Mouse (Mus musculus): ENCODE data around the gene Evc. TPM values are rescaled to one million over a fixed set of nuclear protein-coding genes. Genes with fewer than 3 reads are reported as not detected.

The Evc gene
- 28.8 and 31.5 TPM in 2 replicates for polyA plus RNA-seq (2016; fragmentation: Nextera tagmentation; extraction: Ambion mirVana)

GRCm38 (mm10) chr5:37336485-37337105 is at the start of gene Evc:
Evc (minus strand) TSS chr5:37336894.
- no peaks in the 10 kb centered on the region for H3K9me3 ChIP-seq
- peaks cover 8% of the 10 kb centered on the region for H3K27me3 ChIP-seq (ENCODE audit: poor library complexity, severe bottlenecking)
- peak; percentile 85 for DNase-seq (ENCODE audit: extremely low spot score, low spot score)
- peaks cover 30% of the 10 kb centered on the region for H3K36me3 ChIP-seq (replicated peaks)
- H3K4me3 ChIP-seq: peak within 1 kb of the TSS; percentile 78
- peak within 1 kb of the TSS; percentile 92 for H3K27ac ChIP-seq
- WGBS: under 1% methylated on average over 48 of the region's 48 CpGs
- H3K4me1 ChIP-seq: peaks cover 66% of the 10 kb centered on the region

GRCm38 (mm10) chr5:37383570-37383969 is 46.9 kb upstream of the Evc start:
- Histone ChIP-seq H3K9me3 (no peaks in the 10 kb centered on the region), H3K27me3 (ENCODE audit: poor library complexity, severe bottlenecking) (no peaks in the 10 kb centered on the region), H3K36me3 (replicated peaks) (peaks cover 98% of the 10 kb centered on the region), H3K4me1 (no peaks in the 10 kb centered on the region), H3K27ac (no peak overlapping the region), H3K4me3 (no peak overlapping the region)
- WGBS: 88% methylated on average over 3 of the region's 3 CpGs
- DNase-seq (ENCODE audit: extremely low spot score, low spot score): no peak

DNA sequence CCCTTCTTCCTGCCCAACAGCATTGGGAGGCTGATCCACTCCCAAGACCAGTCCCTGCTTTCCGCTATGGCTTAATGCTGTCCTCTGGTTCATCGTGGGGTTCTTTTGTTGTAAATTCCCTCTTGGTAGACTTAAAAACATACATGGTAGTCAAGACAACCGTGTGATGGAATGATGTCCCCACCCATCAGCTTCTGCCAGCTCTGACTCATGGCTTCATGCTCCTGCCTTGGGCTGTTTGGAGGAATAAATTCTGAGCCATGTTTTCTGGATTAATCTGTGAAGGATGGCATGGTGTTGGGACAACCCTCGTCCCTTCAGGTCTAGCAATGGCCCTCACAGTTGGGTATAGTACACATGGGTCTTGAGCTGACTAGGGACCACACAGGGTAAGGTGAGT is 43.9 kb upstream of the Evc start:
- no peak overlapping the region for H3K27ac ChIP-seq
- WGBS: 91% methylated on average over 4 of the region's 4 CpGs
- peaks cover 88% of the 10 kb centered on the region for H3K36me3 ChIP-seq (replicated peaks)

GRCm38 (mm10) chr5:37377376-37377775 is 40.7 kb upstream of the Evc start:
- H3K4me3 ChIP-seq: no peak overlapping the region
- H3K36me3 ChIP-seq (replicated peaks): peaks cover 88% of the 10 kb centered on the region

More for the DNA sequence above, 43.9 kb upstream of the Evc start:
- no peak overlapping the region for H3K4me3 ChIP-seq
- DNase-seq (ENCODE audit: extremely low spot score, low spot score): no peak
- H3K27me3 ChIP-seq (ENCODE audit: poor library complexity, severe bottlenecking): no peaks in the 10 kb centered on the region
- H3K4me1 ChIP-seq: no peaks in the 10 kb centered on the region
- no peaks in the 10 kb centered on the region for H3K9me3 ChIP-seq

DNA sequence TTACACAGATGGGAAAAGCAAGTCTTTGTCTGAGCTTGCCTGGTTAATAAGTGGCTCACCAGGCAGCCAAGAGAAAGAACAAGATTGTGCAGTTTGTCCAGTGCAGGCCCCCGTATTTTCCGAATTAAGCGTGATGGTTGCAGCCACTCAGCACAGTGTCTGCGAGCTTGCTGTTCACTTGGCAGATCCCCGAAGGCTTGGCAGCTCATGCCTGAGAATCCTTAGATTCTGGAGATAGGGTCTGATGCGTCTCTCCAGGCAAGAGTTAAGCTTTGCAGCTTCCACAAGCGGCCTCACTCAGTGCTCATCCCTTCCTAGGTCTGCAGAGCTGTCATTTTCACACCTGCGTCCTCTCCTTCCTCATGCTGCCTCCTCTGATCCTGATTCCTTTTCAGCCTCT is 32.1 kb upstream of the Evc start:
- 92% methylated on average over 8 of the region's 8 CpGs for WGBS
- no peaks in the 10 kb centered on the region for H3K9me3 ChIP-seq
- DNase-seq (ENCODE audit: extremely low spot score, low spot score): no peak
- no peaks in the 10 kb centered on the region for H3K4me1 ChIP-seq
- H3K27me3 ChIP-seq (ENCODE audit: poor library complexity, severe bottlenecking): no peaks in the 10 kb centered on the region
- H3K4me3 ChIP-seq: no peak overlapping the region
- peaks cover 88% of the 10 kb centered on the region for H3K36me3 ChIP-seq (replicated peaks)
- H3K27ac ChIP-seq: no peak overlapping the region

More at GRCm38 (mm10) chr5:37377376-37377775, 40.7 kb upstream of the Evc start:
- Histone ChIP-seq H3K4me1 (no peaks in the 10 kb centered on the region), H3K27ac (no peak overlapping the region), H3K27me3 (ENCODE audit: poor library complexity, severe bottlenecking) (no peaks in the 10 kb centered on the region), H3K9me3 (no peaks in the 10 kb centered on the region)
- DNase-seq (ENCODE audit: extremely low spot score, low spot score): no peak
- 90% methylated on average over 7 of the region's 7 CpGs for WGBS

GRCm38 (mm10) chr5:37365751-37366150 is 29.1 kb upstream of the Evc start:
- Histone ChIP-seq H3K36me3 (replicated peaks) (peaks cover 72% of the 10 kb centered on the region), H3K27me3 (ENCODE audit: poor library complexity, severe bottlenecking) (no peaks in the 10 kb centered on the region), H3K27ac (no peak overlapping the region), H3K4me3 (no peak overlapping the region), H3K9me3 (no peaks in the 10 kb centered on the region), H3K4me1 (no peaks in the 10 kb centered on the region)
- no peak for DNase-seq (ENCODE audit: extremely low spot score, low spot score)

DNA sequence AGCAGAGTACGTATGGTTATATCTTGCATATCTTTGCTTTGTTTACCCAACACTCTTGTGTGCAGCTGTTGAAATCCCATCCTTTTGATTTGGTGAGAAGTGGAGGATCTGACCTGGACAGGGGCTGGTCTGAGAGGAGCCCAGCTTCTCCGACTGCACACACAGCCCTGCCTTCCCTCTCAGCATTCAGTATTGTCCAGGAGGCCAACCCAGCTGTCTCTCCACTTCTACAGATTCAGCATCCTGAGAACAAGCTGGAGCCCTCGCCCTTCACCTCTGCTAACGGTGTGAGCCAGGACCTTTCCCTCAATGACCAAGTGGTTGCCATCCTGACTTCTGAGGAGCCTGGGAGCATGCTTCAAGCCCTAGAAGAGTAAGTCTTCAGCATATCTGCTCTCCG is 26.6 kb upstream of the Evc start:
- no peaks in the 10 kb centered on the region for H3K9me3 ChIP-seq
- DNase-seq (ENCODE audit: extremely low spot score, low spot score): no peak
- no peaks in the 10 kb centered on the region for H3K27me3 ChIP-seq (ENCODE audit: poor library complexity, severe bottlenecking)
- H3K4me3 ChIP-seq: no peak overlapping the region
- no peak overlapping the region for H3K27ac ChIP-seq
- H3K4me1 ChIP-seq: no peaks in the 10 kb centered on the region
- 90% methylated on average over 5 of the region's 5 CpGs for WGBS
- H3K36me3 ChIP-seq (replicated peaks): peaks cover 78% of the 10 kb centered on the region

DNA sequence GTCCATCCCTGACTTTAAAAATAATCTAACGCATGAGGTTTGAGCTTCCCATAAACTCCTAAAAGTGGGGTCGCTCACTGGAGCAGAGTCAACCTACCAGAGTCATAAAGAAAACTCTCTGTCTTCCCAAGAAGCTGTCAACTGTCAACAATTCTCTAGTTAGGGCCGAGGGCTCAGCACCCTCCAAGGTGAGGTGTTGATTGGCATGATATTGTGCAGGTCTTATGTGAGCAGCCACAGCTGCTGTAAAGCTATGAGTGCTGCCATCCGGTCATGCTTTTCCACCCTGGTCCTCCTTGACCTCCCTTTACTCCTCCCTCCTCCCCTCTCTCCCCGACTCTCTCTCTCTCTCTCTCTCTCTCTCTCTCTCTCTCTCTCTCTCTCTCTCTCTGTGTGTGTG is 25.9 kb upstream of the Evc start:
- Histone ChIP-seq H3K9me3 (no peaks in the 10 kb centered on the region), H3K27me3 (ENCODE audit: poor library complexity, severe bottlenecking) (no peaks in the 10 kb centered on the region), H3K4me1 (no peaks in the 10 kb centered on the region), H3K27ac (no peak overlapping the region), H3K36me3 (replicated peaks) (peaks cover 80% of the 10 kb centered on the region), H3K4me3 (no peak overlapping the region)
- 81% methylated on average over 5 of the region's 5 CpGs for WGBS
- no peak for DNase-seq (ENCODE audit: extremely low spot score, low spot score)

DNA sequence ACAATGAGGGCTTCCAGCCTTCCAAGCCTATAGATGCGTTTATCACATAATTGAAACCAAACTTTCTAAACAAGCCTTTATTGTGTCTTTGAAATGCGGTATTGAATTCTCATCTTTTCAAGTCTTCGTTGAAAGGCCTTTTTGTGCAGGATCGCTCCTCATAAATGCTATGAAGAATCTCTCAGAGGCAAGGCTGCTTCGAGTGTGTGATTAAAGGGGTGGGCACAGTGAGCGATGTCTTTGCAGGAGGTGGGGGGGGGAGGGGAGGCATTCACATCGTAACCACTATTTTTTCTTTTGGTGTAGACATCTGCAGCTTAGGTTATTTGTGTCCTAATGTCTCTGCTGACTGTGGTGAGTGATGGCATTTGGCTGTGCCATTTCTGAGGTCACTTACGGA is 19.3 kb upstream of the Evc start:
- 61% methylated on average over 8 of the region's 8 CpGs for WGBS

GRCm38 (mm10) chr5:37354385-37354784 is 17.7 kb upstream of the Evc start:
- H3K36me3 ChIP-seq (replicated peaks): peaks cover 66% of the 10 kb centered on the region
- WGBS: 79% methylated on average over 4 of the region's 4 CpGs

More for the DNA sequence above, 19.3 kb upstream of the Evc start:
- Histone ChIP-seq H3K27me3 (ENCODE audit: poor library complexity, severe bottlenecking) (no peaks in the 10 kb centered on the region), H3K9me3 (no peaks in the 10 kb centered on the region), H3K36me3 (replicated peaks) (peaks cover 68% of the 10 kb centered on the region), H3K27ac (no peak overlapping the region), H3K4me1 (peaks cover 12% of the 10 kb centered on the region), H3K4me3 (no peak overlapping the region)
- DNase-seq (ENCODE audit: extremely low spot score, low spot score): no peak

GRCm38 (mm10) chr5:37351791-37352190 is 15.1 kb upstream of the Evc start:
- Histone ChIP-seq H3K4me1 (peaks cover 12% of the 10 kb centered on the region), H3K9me3 (no peaks in the 10 kb centered on the region), H3K27me3 (ENCODE audit: poor library complexity, severe bottlenecking) (no peaks in the 10 kb centered on the region), H3K36me3 (replicated peaks) (peaks cover 64% of the 10 kb centered on the region), H3K27ac (no peak overlapping the region), H3K4me3 (no peak overlapping the region)
- DNase-seq (ENCODE audit: extremely low spot score, low spot score): no peak
- 94% methylated on average over 2 of the region's 2 CpGs for WGBS

More at GRCm38 (mm10) chr5:37354385-37354784, 17.7 kb upstream of the Evc start:
- H3K4me3 ChIP-seq: no peak overlapping the region
- DNase-seq (ENCODE audit: extremely low spot score, low spot score): peak; percentile 27
- H3K27ac ChIP-seq: no peak overlapping the region
- no peaks in the 10 kb centered on the region for H3K9me3 ChIP-seq
- no peaks in the 10 kb centered on the region for H3K27me3 ChIP-seq (ENCODE audit: poor library complexity, severe bottlenecking)
- peaks cover 12% of the 10 kb centered on the region for H3K4me1 ChIP-seq

- Histone ChIP-seq H3K4me1 (peaks cover 18% of the 10 kb centered on the region), H3K4me3 (no peak overlapping the region), H3K27me3 (ENCODE audit: poor library complexity, severe bottlenecking) (no peaks in the 10 kb centered on the region), H3K36me3 (replicated peaks) (peaks cover 56% of the 10 kb centered on the region), H3K27ac (no peak overlapping the region), H3K9me3 (no peaks in the 10 kb centered on the region)
- 88% methylated on average over 2 of the region's 2 CpGs for WGBS
- DNase-seq (ENCODE audit: extremely low spot score, low spot score): no peak
Measured at GRCm38 (mm10) chr5:37343962-37344361, 7.3 kb upstream of the Evc start.

DNA sequence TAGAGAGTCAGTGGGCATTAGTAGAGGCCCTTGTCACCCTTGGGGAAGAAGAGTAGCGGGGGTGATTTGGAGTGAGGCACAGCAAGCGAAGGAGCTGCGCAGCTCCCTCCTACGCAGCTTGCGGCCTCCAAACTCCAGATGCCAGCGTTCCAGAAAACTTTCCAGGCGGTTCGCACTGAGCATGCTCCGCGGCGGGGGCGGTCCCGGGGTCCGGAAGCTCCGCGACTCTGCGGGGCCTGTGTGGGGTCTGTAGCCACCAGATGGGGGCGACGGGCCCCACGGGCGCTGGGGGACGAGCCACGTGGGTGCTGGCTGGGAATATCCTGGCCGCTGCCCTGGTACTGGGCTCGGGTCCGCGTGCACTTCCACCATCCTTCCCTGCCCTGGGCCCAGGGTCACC is 1.6 kb upstream of the Evc start, which contains the start of gene Evc2:
Evc2 (plus strand) TSS at position 212 of the 400 bp plus-strand sequence.
- Histone ChIP-seq H3K27ac (peak within 1 kb of the TSS; percentile 92), H3K4me1 (peaks cover 66% of the 10 kb centered on the region), H3K27me3 (ENCODE audit: poor library complexity, severe bottlenecking) (peaks cover 8% of the 10 kb centered on the region), H3K9me3 (no peaks in the 10 kb centered on the region), H3K4me3 (peak within 1 kb of the TSS; percentile 78), H3K36me3 (replicated peaks) (peaks cover 30% of the 10 kb centered on the region)
- under 1% methylated on average over 27 of the region's 27 CpGs for WGBS
- peak; percentile 80 for DNase-seq (ENCODE audit: extremely low spot score, low spot score)
